Mouse (Mus musculus) hindbrain, embryonic 16.5 days (tissue): ENCODE measurements around the gene Acbd4. TPM values are rescaled to one million over a fixed set of nuclear protein-coding genes. Genes with fewer than 3 reads are reported as not detected.

ENCODE experiments used
- ATAC-seq: fragments of 200-750 bp; cut with Nextera tagmentation; 2 replicates; pipeline ENCODE4 v1.8.0; 2017; ENCODE audit warnings: moderate TSS enrichment, moderate library complexity
- H3K27ac ChIP-seq: fragments of 300-500 bp; sonication (generic); 2 replicates; pipeline ENCODE4 v1.5.1; 2014; ENCODE audit warnings: low read depth, mild to moderate bottlenecking, control low read depth, low read length, moderate library complexity
- H3K27me3 ChIP-seq: fragments of 300-500 bp; sonication (generic); replicated peaks from 2 replicates; pipeline ENCODE4 v1.6.1; 2014; ENCODE audit warnings: low read length; ENCODE audit not compliant: control insufficient read depth, insufficient read depth
- H3K36me3 ChIP-seq: fragments of 300-500 bp; sonication (generic); 2 replicates; pipeline ENCODE4 v1.6.1; 2014; ENCODE audit warnings: mild to moderate bottlenecking, low read length, moderate library complexity, mixed read lengths; ENCODE audit not compliant: control insufficient read depth, insufficient read depth
- H3K4me1 ChIP-seq: fragments of 300-500 bp; sonication (generic); 2 replicates; pipeline ENCODE4 v1.6.1; 2014; ENCODE audit warnings: low read depth, low read length; ENCODE audit not compliant: control insufficient read depth, insufficient read depth
- H3K4me2 ChIP-seq: fragments of 300-500 bp; sonication (generic); 2 replicates; pipeline ENCODE4 v1.6.1; 2014; ENCODE audit warnings: mild to moderate bottlenecking, low read length, control low read depth, moderate library complexity
- H3K4me3 ChIP-seq: fragments of 300-500 bp; sonication (generic); 2 replicates; pipeline ENCODE4 v1.5.1; 2014; ENCODE audit warnings: mild to moderate bottlenecking, low read length, control low read depth, moderate library complexity
- H3K9ac ChIP-seq: fragments of 300-500 bp; sonication (generic); 2 replicates; pipeline ENCODE4 v1.6.1; 2014; ENCODE audit warnings: low read depth, mild to moderate bottlenecking, control low read depth, low read length, moderate library complexity
- H3K9me3 ChIP-seq: fragments of 300-500 bp; sonication (generic); 2 replicates; pipeline ENCODE4 v1.6.1; 2014; ENCODE audit warnings: mild to moderate bottlenecking, low read length, moderate library complexity; ENCODE audit not compliant: control insufficient read depth
- WGBS: fragments of 180-500 bp; shearing (Covaris S2); extraction: QIAGEN DNeasy Blood & Tissue Kit; methylation state at CpG from one replicate; pipeline ENCODE4 v1.1.7; 2014; 5-methylcytosine and 5-hydroxymethylcytosine counted together
- polyA plus RNA-seq: library from polyadenylated mRNA; unstranded; fragments of >200 nt; fragmentation: Nextera tagmentation; extraction: Ambion mirVana; gene quantifications from 2 replicates; pipeline ENCODE4 v1.2.1, GENCODE M21; 2015

The Acbd4 gene
- polyA plus RNA-seq, 1 experiment from 2014 or later, result 14.2 TPM

DNA sequence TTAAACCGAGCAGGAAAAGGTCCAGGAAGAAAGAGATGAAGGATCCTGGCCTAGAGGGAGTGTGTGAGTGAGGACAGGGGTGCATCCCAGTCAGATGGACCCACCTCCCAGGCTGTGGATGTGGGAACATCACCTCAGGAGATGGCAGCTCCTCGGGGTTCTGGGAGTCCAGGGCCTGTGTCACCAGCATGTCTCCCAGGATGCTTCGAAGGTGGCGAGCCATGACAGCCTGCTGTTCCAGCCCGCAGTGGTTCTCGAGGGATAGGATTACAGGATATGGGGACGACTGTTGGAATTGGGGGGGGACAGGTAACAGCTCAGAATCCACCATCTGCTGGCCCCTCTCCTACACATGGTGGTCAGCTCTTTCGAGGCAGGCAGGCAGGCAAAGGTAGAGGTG is 24.9 kb upstream of the Acbd4 start:
- Histone ChIP-seq H3K36me3 (no peaks in the 10 kb centered on the region), H3K4me1 (peaks cover 10% of the 10 kb centered on the region), H3K27ac (no peak overlapping the region), H3K4me3 (no peak overlapping the region), H3K9me3 (no peaks in the 10 kb centered on the region), H3K4me2 (no peak overlapping the region), H3K9ac (no peak overlapping the region), H3K27me3 (peaks cover 9% of the 10 kb centered on the region; the same call in 1 of the 2 replicates)
- ATAC-seq, result no peak
- 86% methylated on average over 8 of the region's 8 CpGs for WGBS

DNA sequence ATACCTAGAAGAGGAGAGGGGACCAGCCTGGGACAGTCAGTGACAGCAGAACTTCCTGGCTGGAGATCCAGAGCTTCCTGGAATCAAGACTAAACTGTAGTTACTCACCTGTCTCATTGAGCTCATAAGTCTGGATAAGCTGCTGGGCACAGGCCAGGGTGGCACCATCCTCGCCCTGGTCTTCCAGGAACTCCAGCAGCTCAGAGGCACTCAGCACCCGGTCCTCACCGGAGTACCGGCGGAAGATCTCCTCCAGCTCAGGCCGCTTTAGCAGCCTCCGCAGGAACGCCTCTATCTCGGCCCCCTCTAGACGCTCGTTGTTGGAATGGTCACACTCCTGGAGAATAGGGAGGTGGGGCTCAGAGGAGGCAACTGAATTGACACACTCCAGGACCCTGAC is 23.4 kb upstream of the Acbd4 start:
- Histone ChIP-seq H3K36me3 (no peaks in the 10 kb centered on the region), H3K9me3 (no peaks in the 10 kb centered on the region), H3K4me3 (no peak overlapping the region), H3K27ac (no peak overlapping the region), H3K27me3 (peaks cover 18% of the 10 kb centered on the region), H3K4me2 (no peak overlapping the region), H3K9ac (no peak overlapping the region), H3K4me1 (peaks cover 10% of the 10 kb centered on the region)
- no peak for ATAC-seq
- 82% methylated on average over 11 of the region's 11 CpGs for WGBS

DNA sequence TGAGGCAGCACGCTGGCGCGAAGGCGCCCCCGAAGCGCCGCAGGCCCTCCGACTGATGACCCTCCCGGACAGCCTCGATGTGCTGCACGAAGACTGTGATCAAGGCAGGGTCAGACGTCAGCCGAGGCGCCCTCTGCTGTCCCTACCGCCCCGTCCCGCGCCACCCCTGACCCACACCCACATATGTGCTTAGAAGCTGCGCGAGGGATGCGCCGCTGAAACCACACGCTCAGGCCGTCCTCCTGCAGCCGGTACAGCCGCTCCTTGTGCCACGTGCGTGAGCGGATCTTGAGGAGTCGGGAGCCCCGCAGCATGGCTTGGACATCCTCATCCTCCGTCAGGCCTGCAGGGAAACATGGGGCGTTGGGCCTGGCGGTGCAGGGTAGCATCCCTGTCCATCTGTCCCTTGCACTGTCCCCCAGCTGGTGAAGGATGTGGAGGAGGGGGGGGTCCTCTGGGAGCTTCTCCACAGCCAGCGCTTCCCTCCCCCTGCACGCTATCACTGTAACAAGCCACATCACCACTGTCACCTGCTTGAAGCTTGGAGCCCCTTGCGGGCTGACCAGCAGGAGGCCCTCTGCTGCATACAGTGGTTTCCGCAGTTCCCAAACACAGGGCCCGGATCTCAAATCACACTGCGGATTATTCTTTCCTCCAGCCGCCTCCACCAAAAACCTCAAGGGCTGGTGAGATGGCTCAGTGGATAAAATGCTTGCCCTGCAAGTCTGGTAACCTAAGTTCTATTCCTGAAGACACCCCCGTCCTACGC is 21.0 kb upstream of the Acbd4 start:
- Histone ChIP-seq H3K36me3 (no peaks in the 10 kb centered on the region), H3K27ac (no peak overlapping the region), H3K4me1 (peaks cover 10% of the 10 kb centered on the region), H3K4me3 (peak overlapping the region; percentile 29), H3K4me2 (peak overlapping the region; percentile 55), H3K9ac (peak overlapping the region; percentile 55), H3K9me3 (no peaks in the 10 kb centered on the region), H3K27me3 (peaks cover 18% of the 10 kb centered on the region)
- 3% methylated on average over 41 of the region's 43 CpGs for WGBS
- ATAC-seq, result peak; percentile 76

DNA sequence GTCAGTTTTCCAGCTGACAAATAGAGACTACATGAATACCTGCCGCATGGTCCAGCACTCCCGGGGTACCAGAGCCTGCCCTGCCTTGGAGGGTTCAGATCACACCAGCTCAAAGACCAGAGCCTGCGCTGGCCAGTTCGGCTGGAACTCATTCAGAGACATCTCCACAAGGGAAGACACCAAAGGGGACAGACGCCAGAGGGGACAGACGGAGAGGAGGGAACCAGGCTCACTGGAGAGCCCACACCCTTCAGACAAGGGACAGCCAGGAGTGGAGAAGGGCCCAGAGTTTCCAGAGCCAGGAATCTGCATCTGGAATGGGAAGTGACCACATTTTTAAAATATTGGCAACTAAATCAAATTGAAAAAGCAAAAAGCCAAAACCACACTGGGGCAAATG is 19.9 kb upstream of the Acbd4 start:
- WGBS, result 53% methylated on average over 6 of the region's 6 CpGs
- Histone ChIP-seq H3K4me2 (no peak overlapping the region), H3K27me3 (peaks cover 18% of the 10 kb centered on the region), H3K4me1 (peaks cover 10% of the 10 kb centered on the region), H3K27ac (no peak overlapping the region), H3K9me3 (no peaks in the 10 kb centered on the region), H3K4me3 (no peak overlapping the region), H3K36me3 (no peaks in the 10 kb centered on the region), H3K9ac (no peak overlapping the region)
- no peak for ATAC-seq

GRCm38 (mm10) chr11:103093306-103093705 is 8.2 kb upstream of the Acbd4 start:
- H3K27me3 ChIP-seq, result no peaks in the 10 kb centered on the region
- H3K36me3 ChIP-seq, result no peaks in the 10 kb centered on the region
- H3K9ac ChIP-seq, result no peak overlapping the region
- no peaks in the 10 kb centered on the region for H3K4me1 ChIP-seq
- ATAC-seq, result no peak
- no peak overlapping the region for H3K4me3 ChIP-seq
- H3K9me3 ChIP-seq, result no peaks in the 10 kb centered on the region
- H3K27ac ChIP-seq, result no peak overlapping the region
- no peak overlapping the region for H3K4me2 ChIP-seq
- WGBS, result 96% methylated on average over 7 of the region's 7 CpGs

GRCm38 (mm10) chr11:103093862-103094833 is 7.3 kb upstream of the Acbd4 start:
- H3K4me3 ChIP-seq, result no peak overlapping the region
- no peaks in the 10 kb centered on the region for H3K27me3 ChIP-seq
- H3K4me1 ChIP-seq, result no peaks in the 10 kb centered on the region
- H3K9me3 ChIP-seq, result no peaks in the 10 kb centered on the region
- no peak overlapping the region for H3K4me2 ChIP-seq
- no peak overlapping the region for H3K9ac ChIP-seq
- no peak overlapping the region for H3K27ac ChIP-seq
- 77% methylated on average over 20 of the region's 20 CpGs for WGBS
- ATAC-seq, result no peak
- H3K36me3 ChIP-seq, result no peaks in the 10 kb centered on the region

- Histone ChIP-seq H3K4me3 (no peak overlapping the region), H3K36me3 (no peaks in the 10 kb centered on the region), H3K4me1 (no peaks in the 10 kb centered on the region), H3K27ac (no peak overlapping the region), H3K9me3 (no peaks in the 10 kb centered on the region), H3K9ac (no peak overlapping the region), H3K27me3 (0 out of 2 replicates have a peak, but pooled peaks cover 6% of the 10 kb centered on the region), H3K4me2 (no peak overlapping the region)
- WGBS, result 55% methylated on average over 9 of the region's 9 CpGs
- ATAC-seq, result no peak
These were observed 6.3 kb upstream of the Acbd4 start for GRCm38 (mm10) chr11:103095107-103095670.

- WGBS, result 93% methylated on average over 6 of the region's 6 CpGs
- peaks cover 9% of the 10 kb centered on the region; the same call in 1 of the 2 replicates for H3K27me3 ChIP-seq
- H3K4me2 ChIP-seq, result no peak overlapping the region
These were observed 5.7 kb upstream of the Acbd4 start for GRCm38 (mm10) chr11:103095801-103096200.

More at GRCm38 (mm10) chr11:103095801-103096200, 5.7 kb upstream of the Acbd4 start:
- Histone ChIP-seq H3K27ac (no peak overlapping the region), H3K9me3 (no peaks in the 10 kb centered on the region), H3K9ac (no peak overlapping the region), H3K4me1 (no peaks in the 10 kb centered on the region; the same call in 1 of the 2 replicates), H3K36me3 (no peaks in the 10 kb centered on the region), H3K4me3 (no peak overlapping the region)
- no peak for ATAC-seq
